Mouse (Mus musculus): ENCODE measurements around the gene Plekhf1.

- TF ChIP-seq FLI1 (IDR thresholded peaks at IDR 0.05; ENCODE audit: low read length) (no peak), GATA1 (IDR thresholded peaks at IDR 0.05; ENCODE audit: borderline replicate concordance, low read length) (no peak)
Observed at GRCm38 (mm10) chr7:38230285-38230684, 2.5 kb upstream of the Plekhf1 start.

Data from megakaryocyte, embryonic 14.5 days (primary cell).